22 mouse cellular contexts compared by ENCODE assay signal in the genomic region with DNA sequence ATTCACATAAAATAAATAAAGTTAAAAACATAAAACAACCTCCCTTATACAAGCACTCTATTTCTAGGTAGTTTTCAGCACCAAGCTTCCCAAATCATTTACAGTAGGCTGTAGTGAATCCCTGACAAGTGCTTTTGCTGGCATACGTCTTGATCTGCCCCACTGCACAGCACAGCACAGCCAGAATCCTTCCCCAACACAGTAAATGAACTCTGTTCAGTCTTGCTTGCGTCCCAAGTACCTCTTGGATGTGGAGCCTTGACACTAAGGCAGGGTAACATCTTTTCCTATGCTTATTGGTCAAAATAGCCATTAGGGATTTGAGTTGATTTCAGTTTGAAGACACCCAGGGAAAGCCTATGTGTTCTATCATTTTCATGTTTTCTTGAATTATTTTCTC.
DNase-seq lines count a peak whose midpoint lies in the region; ATAC-seq lines count a peak whose summit lies in the region.
"Had no signal": no experiment of that assay in that cellular context is flagged by ENCODE, and none has a peak within 500 bp of the region (broad histone marks: within the 10 kb centered on the region; RNA-seq: fewer than 3 reads in every experiment).

No protein-coding gene starts in this region.

- no peaks in the 10 kb centered on the region for H3K4me1 ChIP-seq in intestine, embryonic 15.5 days (replicated peaks)
- no peaks in the 10 kb centered on the region for H3K4me1 ChIP-seq in intestine, embryonic 16.5 days (ENCODE audit: control insufficient read depth, insufficient read depth, low read length)
- H3K4me1 ChIP-seq: embryonic facial prominence, embryonic 15.5 days; forebrain, embryonic 10.5 days; hindbrain, embryonic 10.5 days had no signal

- H3K27me3 ChIP-seq in intestine, embryonic 15.5 days (replicated peaks), result no peaks in the 10 kb centered on the region
- no peaks in the 10 kb centered on the region for H3K27me3 ChIP-seq in intestine, embryonic 16.5 days (replicated peaks; ENCODE audit: control insufficient read depth, insufficient read depth, low read length)
- H3K27me3 ChIP-seq: CH12.LX; embryonic facial prominence, embryonic 15.5 days; heart, embryonic 12.5 days had no signal

- no peak overlapping the region for H3K9ac ChIP-seq in intestine, embryonic 15.5 days
- H3K9ac ChIP-seq in intestine, embryonic 16.5 days (ENCODE audit: low read depth, low read length), result no peak overlapping the region
- H3K9ac ChIP-seq: embryonic facial prominence, embryonic 15.5 days; heart, embryonic 12.5 days had no signal

- peak overlapping the region; percentile 56; the same call in 1 of the 2 replicates for H3K27ac ChIP-seq in intestine, embryonic 15.5 days
- H3K27ac ChIP-seq in intestine, embryonic 16.5 days (ENCODE audit: low read length), result no peak overlapping the region
- H3K27ac ChIP-seq: embryonic facial prominence, embryonic 15.5 days; forebrain, embryonic 10.5 days; gastrocnemius, adult 2 months; hindbrain, embryonic 10.5 days had no signal

- 67% methylated on average over 2 of the region's 2 CpGs for WGBS in intestine, embryonic 15.5 days
- 79% methylated on average over 2 of the region's 2 CpGs for WGBS in intestine, embryonic 16.5 days

- no peak overlapping the region for H3K4me2 ChIP-seq in intestine, embryonic 15.5 days (replicated peaks)
- no peak overlapping the region for H3K4me2 ChIP-seq in intestine, embryonic 16.5 days (ENCODE audit: low read depth, low read length)
- H3K4me2 ChIP-seq: embryonic facial prominence, embryonic 15.5 days; heart, embryonic 12.5 days had no signal

- no peaks in the 10 kb centered on the region for H3K36me3 ChIP-seq in intestine, embryonic 15.5 days
- H3K36me3 ChIP-seq in intestine, embryonic 16.5 days (ENCODE audit: control insufficient read depth, insufficient read depth, low read length), result no peaks in the 10 kb centered on the region
- H3K36me3 ChIP-seq: embryonic facial prominence, embryonic 15.5 days; forebrain, embryonic 10.5 days; heart, embryonic 12.5 days; hindbrain, embryonic 10.5 days had no signal

- no peaks in the 10 kb centered on the region for H3K9me3 ChIP-seq in intestine, embryonic 15.5 days
- no peaks in the 10 kb centered on the region for H3K9me3 ChIP-seq in intestine, embryonic 16.5 days (ENCODE audit: control insufficient read depth, low read length)
- H3K9me3 ChIP-seq: embryonic facial prominence, embryonic 15.5 days; forebrain, embryonic 10.5 days; heart, embryonic 12.5 days; hindbrain, embryonic 10.5 days had no signal

- ATAC-seq in intestine, embryonic 15.5 days, result no peak
- ATAC-seq in intestine, embryonic 16.5 days, result no peak
- ATAC-seq: Patski had no signal

- peak; percentile 49 for DNase-seq in kidney, adult 9 months
- DNase-seq in kidney, postnatal 4 days, result no peak
- DNase-seq in kidney, postnatal 14 days, result peak; percentile 43
- peak; percentile 56 to 62 for DNase-seq in kidney, postnatal 36 days
- DNase-seq in right cerebral cortex, postnatal 4 days, result no peak
- DNase-seq in layer of hippocampus, adult 9-11 months, result no peak
- DNase-seq: adrenal gland, adult 2 months; adrenal gland, postnatal 25 days; cerebellum, adult 18-20 months; cerebellum, postnatal 14 days; embryo, embryonic 11 days; gastrocnemius, adult 2 months; gastrocnemius, postnatal 25 days had no signal

- H3K4me3 ChIP-seq in intestine, embryonic 15.5 days (replicated peaks), result no peak overlapping the region
- H3K4me3 ChIP-seq in intestine, embryonic 16.5 days (ENCODE audit: low read length), result no peak overlapping the region
- H3K4me3 ChIP-seq: embryonic facial prominence, embryonic 15.5 days; erythroblast, embryonic 14.5 days; forebrain, embryonic 10.5 days; gastrocnemius, adult 2 months; heart, embryonic 12.5 days; hindbrain, embryonic 10.5 days had no signal

Comparison
In these comparisons a context has a peak if more than half of its experiments do, and no peak if none do; other contexts are left out.
1. DNase-seq: peak in kidney, adult 9 months (single experiment), kidney, postnatal 14 days (single experiment) and kidney, postnatal 36 days (2 of 2); none in kidney, postnatal 4 days (0 of 2), right cerebral cortex, postnatal 4 days (single experiment) and layer of hippocampus, adult 9-11 months (single experiment).